ENCODE assay signal across 9 mouse cellular contexts in the genomic region with DNA sequence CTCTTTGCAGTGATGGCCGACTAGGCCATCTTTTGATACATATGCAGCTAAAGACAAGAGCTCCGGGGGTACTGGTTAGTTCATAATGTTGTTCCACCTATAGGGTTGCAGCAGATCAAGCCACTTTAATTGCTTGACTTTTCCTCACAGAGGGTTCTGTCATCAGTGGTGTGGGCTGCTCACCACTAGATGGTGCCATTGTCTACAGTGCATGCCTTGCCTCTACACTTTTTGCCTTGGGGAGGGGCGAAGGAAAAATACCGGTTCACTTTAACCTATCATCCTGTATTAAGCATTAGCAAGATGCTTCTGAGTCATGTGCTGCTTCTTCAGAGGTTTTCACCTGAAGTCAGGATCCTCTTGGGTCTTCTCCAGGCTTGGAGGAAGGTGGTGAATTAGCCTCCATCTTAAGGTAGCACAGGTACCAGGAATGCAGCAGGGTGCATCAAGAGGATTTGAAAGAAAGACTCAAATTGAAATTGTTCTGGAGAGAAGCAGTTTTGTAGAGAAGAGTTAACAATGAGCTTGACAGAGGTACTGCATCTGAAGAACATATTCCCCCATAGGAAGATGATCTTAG.
DNase-seq lines count a peak whose midpoint lies in the region; ATAC-seq and TF ChIP-seq lines count a peak whose summit lies in the region.
"Had no signal": no experiment of that assay in that cellular context is flagged by ENCODE, and none has a peak within 500 bp of the region (broad histone marks: within the 10 kb centered on the region; RNA-seq: fewer than 3 reads in every experiment).

No protein-coding gene starts in this region.

- peak; percentile 60; the same call in 1 of the 2 replicates for TF ChIP-seq EP300 in heart, adult 2 months (IDR thresholded peaks at IDR 0.05; ENCODE audit: insufficient read depth, low read depth, low read length)

- peak; percentile 85 for TF ChIP-seq CTCF in heart, adult 2 months (IDR thresholded peaks at IDR 0.05)

- H3K27ac ChIP-seq in heart, adult 2 months, result no peak overlapping the region
- no peak overlapping the region for H3K27ac ChIP-seq in forebrain, embryonic 14.5 days (ENCODE audit: low read depth, low read length)
- no peak overlapping the region for H3K27ac ChIP-seq in midbrain, embryonic 16.5 days (ENCODE audit: low read length)

- H3K4me2 ChIP-seq in forebrain, embryonic 14.5 days (ENCODE audit: low read length), result no peak overlapping the region
- H3K4me2 ChIP-seq in midbrain, embryonic 16.5 days (ENCODE audit: low read length), result no peak overlapping the region

- no peak overlapping the region for H3K4me3 ChIP-seq in heart, adult 2 months
- H3K4me3 ChIP-seq in forebrain, embryonic 14.5 days (ENCODE audit: low read depth, low read length), result no peak overlapping the region
- H3K4me3 ChIP-seq in midbrain, embryonic 16.5 days (ENCODE audit: low read depth, low read length), result no peak overlapping the region

- peak; percentile 17 to 42 for DNase-seq in heart, adult 2 months
- DNase-seq in heart, adult 11 months, result no peak
- DNase-seq in c-Kit-positive CD71-positive TER-119-negative erythroid progenitor cells, embryonic 14.5 days (ENCODE audit: low read depth), result peak; percentile 9
- DNase-seq in forebrain, embryonic 14.5 days (ENCODE audit: low spot score), result peak; percentile 69
- peak; percentile 51 for DNase-seq in left cerebral cortex, postnatal 4 days
- peak; percentile 5 to 22 for DNase-seq in spleen, postnatal 36 days (ENCODE audit: low spot score in 2 of 2)

- no peaks in the 10 kb centered on the region for H3K79me2 ChIP-seq in heart, adult 2 months (replicated peaks; ENCODE audit: control insufficient read depth, insufficient read depth, low read length)

- peak; percentile 79 for ATAC-seq in forebrain, embryonic 14.5 days
- peak; percentile 96 for ATAC-seq in inflammation-experienced regulatory T-cells, adult 6 months
- peak; percentile 73; the same call in 1 of the 2 replicates for ATAC-seq in midbrain, embryonic 16.5 days

- no peaks in the 10 kb centered on the region for H3K27me3 ChIP-seq in heart, adult 2 months (ENCODE audit: control insufficient read depth, insufficient read depth, low read length)
- H3K27me3 ChIP-seq in forebrain, embryonic 14.5 days (replicated peaks; ENCODE audit: control insufficient read depth, insufficient read depth, low read length), result no peaks in the 10 kb centered on the region
- no peaks in the 10 kb centered on the region for H3K27me3 ChIP-seq in midbrain, embryonic 16.5 days (ENCODE audit: control insufficient read depth, insufficient read depth, low read depth, low read length)

- TF ChIP-seq POLR2A in heart, adult 2 months (IDR thresholded peaks at IDR 0.05; ENCODE audit: insufficient read depth, low read depth, low read length), result no peak

- WGBS in heart, adult 2 months, result 21% methylated on average over 4 of the region's 4 CpGs
- 36% methylated on average over 4 of the region's 4 CpGs for WGBS in forebrain, embryonic 14.5 days
- 33% methylated on average over 4 of the region's 4 CpGs for WGBS in midbrain, embryonic 16.5 days

- intact Hi-C loops in heart, adult 2 months (cut with DNase I), result loop anchor here (10.0 kb wide), 4 partner anchors 160 to 490 kb away; no protein-coding TSS in a partner anchor
- intact Hi-C loops in left cerebral cortex, postnatal 4 days (cut with DNase I), result loop anchor here (10.0 kb wide), 1 partner anchor 500 kb away; no protein-coding TSS in a partner anchor

- no peak overlapping the region for H3K9ac ChIP-seq in heart, adult 2 months (ENCODE audit: low read depth, low read length)
- H3K9ac ChIP-seq in forebrain, embryonic 14.5 days (ENCODE audit: low read length), result no peak overlapping the region
- no peak overlapping the region for H3K9ac ChIP-seq in midbrain, embryonic 16.5 days (ENCODE audit: low read depth, low read length)

- H3K9me3 ChIP-seq in forebrain, embryonic 14.5 days (replicated peaks; ENCODE audit: control insufficient read depth, low read length), result no peaks in the 10 kb centered on the region
- H3K9me3 ChIP-seq in midbrain, embryonic 16.5 days (replicated peaks; ENCODE audit: control insufficient read depth, low read length, poor library complexity, severe bottlenecking), result no peaks in the 10 kb centered on the region

- no peaks in the 10 kb centered on the region for H3K4me1 ChIP-seq in heart, adult 2 months (ENCODE audit: control insufficient read depth, insufficient read depth, low read length)
- H3K4me1 ChIP-seq in forebrain, embryonic 14.5 days (ENCODE audit: control insufficient read depth, insufficient read depth, low read length), result no peaks in the 10 kb centered on the region
- H3K4me1 ChIP-seq in midbrain, embryonic 16.5 days (ENCODE audit: control insufficient read depth, insufficient read depth, low read length), result no peaks in the 10 kb centered on the region

- no peaks in the 10 kb centered on the region for H3K36me3 ChIP-seq in heart, adult 2 months (ENCODE audit: control insufficient read depth, insufficient read depth, low read length)
- H3K36me3 ChIP-seq in forebrain, embryonic 14.5 days (ENCODE audit: control insufficient read depth, insufficient read depth, low read length), result no peaks in the 10 kb centered on the region
- H3K36me3 ChIP-seq in midbrain, embryonic 16.5 days (ENCODE audit: control insufficient read depth, insufficient read depth, low read length), result no peaks in the 10 kb centered on the region
- H3K36me3 ChIP-seq: G1E had no signal
